Mouse (Mus musculus): ENCODE results near the gene Rbp3. TPM values are rescaled to one million over a fixed set of nuclear protein-coding genes. Genes with fewer than 3 reads are reported as not detected.
A peak's percentile ranks its signal among the peaks of the same experiment; 100 is the strongest.

The Rbp3 gene
- not detected in 2 replicates for polyA plus RNA-seq (2014; fragmentation: Nextera tagmentation; extraction: Ambion mirVana)

DNA sequence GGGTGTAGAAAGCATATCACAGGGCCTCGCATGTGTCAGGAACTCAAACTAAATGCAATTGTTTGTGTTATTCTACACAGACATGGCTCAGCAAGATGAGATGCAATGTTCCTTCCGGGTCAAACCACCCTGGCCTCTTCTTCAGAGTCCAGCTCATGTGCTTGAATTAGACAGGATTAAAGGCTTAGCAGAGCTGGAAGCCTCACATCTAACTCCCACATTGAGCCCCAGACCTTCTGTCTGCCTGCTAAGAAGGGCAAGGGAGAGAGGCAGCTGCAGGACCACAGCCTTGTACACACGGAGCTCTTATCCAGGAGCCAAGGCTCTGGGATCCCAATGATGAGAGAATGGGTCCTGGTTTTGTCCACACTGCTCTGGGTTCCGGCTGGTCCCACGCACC is at the start of gene Rbp3:
TSS of gene Rbp3 (plus strand) at position 243 of the 400 bp plus-strand sequence.
- no peak within 1 kb of the TSS for H3K9ac ChIP-seq (replicated peaks; ENCODE audit: low read length)
- ATAC-seq (replicated peaks; ENCODE audit: insufficient number of reproducible peaks, low FRiP score, low TSS enrichment, low read depth), result no peak
- WGBS, result 86% methylated on average over 5 of the region's 5 CpGs

DNA sequence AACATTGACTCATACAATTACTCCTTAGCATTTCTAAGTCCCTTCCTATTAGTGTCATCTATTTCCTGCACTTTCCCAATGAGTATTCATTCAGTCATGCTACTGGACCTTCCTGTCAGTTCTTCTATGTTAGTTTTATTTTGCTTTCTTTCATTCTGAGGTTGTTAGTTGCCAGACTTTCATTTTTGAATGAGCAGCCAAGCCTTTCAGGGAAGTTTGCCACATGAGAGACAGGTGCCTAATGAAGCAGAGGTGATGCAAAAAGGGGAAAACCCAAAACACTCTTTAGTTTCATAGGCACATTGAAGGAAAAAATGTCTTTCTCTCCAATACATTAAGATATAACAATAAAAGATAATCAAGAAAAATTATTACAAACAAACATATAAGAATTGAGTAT is 49.0 kb upstream of the Rbp3 start:
- Histone ChIP-seq H3K4me3 (ENCODE audit: low read depth, low read length) (no peak overlapping the region), H3K36me3 (replicated peaks; ENCODE audit: control insufficient read depth, insufficient read depth, low read depth, low read length) (no peaks in the 10 kb centered on the region), H3K9ac (replicated peaks; ENCODE audit: low read length) (no peak overlapping the region), H3K27ac (replicated peaks; ENCODE audit: low read depth, low read length) (no peak overlapping the region), H3K4me2 (ENCODE audit: low read depth, low read length) (no peak overlapping the region), H3K4me1 (ENCODE audit: control insufficient read depth, insufficient read depth, low read length) (no peaks in the 10 kb centered on the region), H3K9me3 (replicated peaks; ENCODE audit: control insufficient read depth, low read length) (no peaks in the 10 kb centered on the region), H3K27me3 (ENCODE audit: control insufficient read depth, insufficient read depth, low read length) (no peaks in the 10 kb centered on the region)
- DNase-seq (ENCODE audit: low spot score), result no peak
- no peak for ATAC-seq (replicated peaks; ENCODE audit: insufficient number of reproducible peaks, low FRiP score, low TSS enrichment, low read depth)

More for the DNA sequence above, at the start of gene Rbp3:
- Histone ChIP-seq H3K4me2 (ENCODE audit: low read depth, low read length) (no peak within 1 kb of the TSS), H3K27me3 (ENCODE audit: control insufficient read depth, insufficient read depth, low read length) (no peaks in the 10 kb centered on the region), H3K27ac (replicated peaks; ENCODE audit: low read depth, low read length) (no peak within 1 kb of the TSS), H3K9me3 (replicated peaks; ENCODE audit: control insufficient read depth, low read length) (no peaks in the 10 kb centered on the region), H3K4me1 (ENCODE audit: control insufficient read depth, insufficient read depth, low read length) (no peaks in the 10 kb centered on the region), H3K36me3 (replicated peaks; ENCODE audit: control insufficient read depth, insufficient read depth, low read depth, low read length) (no peaks in the 10 kb centered on the region; the same call in 1 of the 2 replicates), H3K4me3 (ENCODE audit: low read depth, low read length) (no peak within 1 kb of the TSS)
- DNase-seq (ENCODE audit: low spot score), result no peak

DNA sequence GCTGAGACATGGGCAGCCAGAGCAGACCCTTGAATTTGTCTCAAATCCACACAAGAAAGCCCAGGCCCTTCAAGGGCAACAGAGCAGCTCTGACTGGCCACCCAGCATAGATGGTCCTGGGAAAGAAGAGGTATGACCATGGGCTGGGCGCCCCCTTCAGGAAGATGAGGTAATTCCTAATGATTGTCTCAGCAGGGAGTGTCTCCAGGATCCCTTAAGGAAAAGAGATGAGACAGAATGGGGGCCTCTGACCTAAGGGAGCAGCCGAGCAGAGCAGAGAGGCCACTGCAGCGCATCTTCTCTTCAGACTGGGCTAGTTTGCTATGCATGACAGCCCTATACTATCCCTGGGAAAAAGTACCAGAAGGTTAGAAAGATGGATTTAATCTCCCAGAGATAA is 40.1 kb upstream of the Rbp3 start:
- Histone ChIP-seq H3K4me1 (ENCODE audit: control insufficient read depth, insufficient read depth, low read length) (no peaks in the 10 kb centered on the region), H3K4me3 (ENCODE audit: low read depth, low read length) (no peak overlapping the region), H3K36me3 (replicated peaks; ENCODE audit: control insufficient read depth, insufficient read depth, low read depth, low read length) (no peaks in the 10 kb centered on the region), H3K9ac (replicated peaks; ENCODE audit: low read length) (no peak overlapping the region), H3K27me3 (ENCODE audit: control insufficient read depth, insufficient read depth, low read length) (no peaks in the 10 kb centered on the region), H3K4me2 (ENCODE audit: low read depth, low read length) (no peak overlapping the region), H3K27ac (replicated peaks; ENCODE audit: low read depth, low read length) (no peak overlapping the region), H3K9me3 (replicated peaks; ENCODE audit: control insufficient read depth, low read length) (no peaks in the 10 kb centered on the region)
- ATAC-seq (replicated peaks; ENCODE audit: insufficient number of reproducible peaks, low FRiP score, low TSS enrichment, low read depth) (no peak), DNase-seq (ENCODE audit: low spot score) (peak; percentile 66)
- 28% methylated on average over 3 of the region's 3 CpGs for WGBS

DNA sequence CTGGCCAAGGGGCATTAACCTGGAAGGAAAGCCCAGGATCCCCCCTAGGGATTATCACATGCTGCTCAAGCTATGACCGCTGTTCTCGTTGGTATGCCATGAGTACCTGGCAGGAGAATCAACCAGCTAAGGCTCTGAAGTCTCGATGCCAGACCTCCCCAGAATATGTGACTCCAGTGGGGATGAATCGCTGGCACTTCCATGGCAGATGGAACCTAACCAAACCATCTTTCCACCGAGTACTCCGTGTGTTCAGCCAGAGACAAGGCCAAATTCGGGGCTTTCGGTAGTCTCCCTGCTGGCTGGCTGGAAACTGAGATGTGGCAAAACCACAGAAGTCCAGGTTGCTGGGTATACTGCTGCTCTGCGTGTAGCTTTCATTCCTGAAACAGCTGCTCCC is 39.6 kb upstream of the Rbp3 start:
- 87% methylated on average over 9 of the region's 9 CpGs for WGBS
- H3K4me1 ChIP-seq (ENCODE audit: control insufficient read depth, insufficient read depth, low read length), result no peaks in the 10 kb centered on the region
- no peaks in the 10 kb centered on the region for H3K27me3 ChIP-seq (ENCODE audit: control insufficient read depth, insufficient read depth, low read length)
- H3K4me3 ChIP-seq (ENCODE audit: low read depth, low read length), result no peak overlapping the region
- no peak overlapping the region for H3K27ac ChIP-seq (replicated peaks; ENCODE audit: low read depth, low read length)
- H3K4me2 ChIP-seq (ENCODE audit: low read depth, low read length), result no peak overlapping the region
- no peak overlapping the region for H3K9ac ChIP-seq (replicated peaks; ENCODE audit: low read length)
- H3K36me3 ChIP-seq (replicated peaks; ENCODE audit: control insufficient read depth, insufficient read depth, low read depth, low read length), result no peaks in the 10 kb centered on the region
- DNase-seq (ENCODE audit: low spot score), result no peak
- H3K9me3 ChIP-seq (replicated peaks; ENCODE audit: control insufficient read depth, low read length), result no peaks in the 10 kb centered on the region
- no peak for ATAC-seq (replicated peaks; ENCODE audit: insufficient number of reproducible peaks, low FRiP score, low TSS enrichment, low read depth)

DNA sequence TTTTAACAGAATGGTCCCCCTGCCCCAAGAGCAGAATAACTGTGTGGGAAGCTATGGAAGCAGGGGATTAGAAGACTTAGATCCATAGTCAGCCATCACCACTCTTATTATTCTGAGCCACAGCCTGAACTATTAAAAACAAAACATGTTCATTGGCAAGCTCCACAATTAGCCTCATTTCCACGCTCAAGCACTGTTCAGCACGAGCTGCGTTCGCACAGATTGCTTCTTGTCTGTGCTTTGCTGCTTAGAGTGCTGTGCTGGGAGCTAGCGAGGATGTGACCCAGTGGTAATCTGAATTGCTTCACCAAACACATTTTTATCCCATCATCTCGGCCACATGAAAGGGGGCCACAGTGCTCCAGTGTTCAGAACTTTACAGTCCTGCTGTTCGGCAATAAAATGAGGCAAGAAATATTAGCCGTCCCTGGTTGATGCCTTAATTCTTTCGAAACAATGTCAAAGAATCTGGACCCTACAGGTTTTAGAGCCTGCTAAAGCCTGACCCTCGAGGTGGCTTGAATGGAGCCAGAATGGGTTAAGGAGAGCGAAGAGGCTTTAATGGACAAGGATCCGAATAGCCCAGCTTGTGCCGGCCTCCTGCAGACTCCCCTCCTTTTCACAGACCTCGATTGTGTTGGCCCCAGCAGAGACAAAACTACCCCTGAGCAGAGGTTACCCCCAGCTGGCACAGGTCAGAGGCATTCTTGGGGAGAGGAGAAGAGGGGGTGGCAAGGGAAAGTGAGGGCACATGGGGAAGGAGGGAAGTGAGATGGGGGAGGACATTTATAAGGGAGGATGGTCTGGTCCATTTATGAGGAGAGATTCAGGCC is 32.9 kb upstream of the Rbp3 start:
- H3K27me3 ChIP-seq (ENCODE audit: control insufficient read depth, insufficient read depth, low read length), result peaks cover 35% of the 10 kb centered on the region
- no peaks in the 10 kb centered on the region for H3K9me3 ChIP-seq (replicated peaks; ENCODE audit: control insufficient read depth, low read length)
- DNase-seq (ENCODE audit: low spot score) (no peak), ATAC-seq (replicated peaks; ENCODE audit: insufficient number of reproducible peaks, low FRiP score, low TSS enrichment, low read depth) (no peak)
- peaks cover 3% of the 10 kb centered on the region; the same call in 1 of the 2 replicates for H3K4me1 ChIP-seq (ENCODE audit: control insufficient read depth, insufficient read depth, low read length)
- H3K4me2 ChIP-seq (ENCODE audit: low read depth, low read length), result no peak overlapping the region
- H3K27ac ChIP-seq (replicated peaks; ENCODE audit: low read depth, low read length), result no peak overlapping the region
- H3K9ac ChIP-seq (replicated peaks; ENCODE audit: low read length), result no peak overlapping the region
- WGBS, result 23% methylated on average over 14 of the region's 14 CpGs
- H3K4me3 ChIP-seq (ENCODE audit: low read depth, low read length), result no peak overlapping the region
- no peaks in the 10 kb centered on the region for H3K36me3 ChIP-seq (replicated peaks; ENCODE audit: control insufficient read depth, insufficient read depth, low read depth, low read length)

DNA sequence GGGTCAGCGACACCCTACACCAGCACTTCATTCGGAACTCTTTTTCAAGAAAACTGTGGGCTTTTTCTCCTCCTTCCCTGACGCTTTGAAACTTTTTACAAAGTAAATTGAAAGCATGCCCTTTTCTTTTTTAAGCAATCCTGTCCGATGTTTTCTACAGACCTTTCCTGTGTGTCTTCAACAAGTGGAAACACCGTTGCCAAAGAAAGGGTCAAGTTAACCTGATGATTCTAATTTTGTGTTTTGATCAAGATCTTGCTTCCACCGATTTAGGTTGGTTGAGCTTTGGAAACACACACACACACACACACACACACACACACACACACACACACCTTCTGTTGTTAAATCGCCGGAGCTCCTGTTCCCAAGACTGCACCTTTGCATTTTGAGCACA is 31.0 kb upstream of the Rbp3 start:
- Histone ChIP-seq H3K27ac (replicated peaks; ENCODE audit: low read depth, low read length) (no peak overlapping the region), H3K9ac (replicated peaks; ENCODE audit: low read length) (no peak overlapping the region), H3K36me3 (replicated peaks; ENCODE audit: control insufficient read depth, insufficient read depth, low read depth, low read length) (no peaks in the 10 kb centered on the region), H3K4me1 (ENCODE audit: control insufficient read depth, insufficient read depth, low read length) (peaks cover 3% of the 10 kb centered on the region; the same call in 1 of the 2 replicates), H3K4me3 (ENCODE audit: low read depth, low read length) (peak overlapping the region; percentile 58), H3K4me2 (ENCODE audit: low read depth, low read length) (peak overlapping the region; percentile 98), H3K27me3 (ENCODE audit: control insufficient read depth, insufficient read depth, low read length) (peaks cover 35% of the 10 kb centered on the region), H3K9me3 (replicated peaks; ENCODE audit: control insufficient read depth, low read length) (no peaks in the 10 kb centered on the region)
- DNase-seq (ENCODE audit: low spot score) (no peak), ATAC-seq (replicated peaks; ENCODE audit: insufficient number of reproducible peaks, low FRiP score, low TSS enrichment, low read depth) (no peak)
- 3% methylated on average over 8 of the region's 8 CpGs for WGBS

DNA sequence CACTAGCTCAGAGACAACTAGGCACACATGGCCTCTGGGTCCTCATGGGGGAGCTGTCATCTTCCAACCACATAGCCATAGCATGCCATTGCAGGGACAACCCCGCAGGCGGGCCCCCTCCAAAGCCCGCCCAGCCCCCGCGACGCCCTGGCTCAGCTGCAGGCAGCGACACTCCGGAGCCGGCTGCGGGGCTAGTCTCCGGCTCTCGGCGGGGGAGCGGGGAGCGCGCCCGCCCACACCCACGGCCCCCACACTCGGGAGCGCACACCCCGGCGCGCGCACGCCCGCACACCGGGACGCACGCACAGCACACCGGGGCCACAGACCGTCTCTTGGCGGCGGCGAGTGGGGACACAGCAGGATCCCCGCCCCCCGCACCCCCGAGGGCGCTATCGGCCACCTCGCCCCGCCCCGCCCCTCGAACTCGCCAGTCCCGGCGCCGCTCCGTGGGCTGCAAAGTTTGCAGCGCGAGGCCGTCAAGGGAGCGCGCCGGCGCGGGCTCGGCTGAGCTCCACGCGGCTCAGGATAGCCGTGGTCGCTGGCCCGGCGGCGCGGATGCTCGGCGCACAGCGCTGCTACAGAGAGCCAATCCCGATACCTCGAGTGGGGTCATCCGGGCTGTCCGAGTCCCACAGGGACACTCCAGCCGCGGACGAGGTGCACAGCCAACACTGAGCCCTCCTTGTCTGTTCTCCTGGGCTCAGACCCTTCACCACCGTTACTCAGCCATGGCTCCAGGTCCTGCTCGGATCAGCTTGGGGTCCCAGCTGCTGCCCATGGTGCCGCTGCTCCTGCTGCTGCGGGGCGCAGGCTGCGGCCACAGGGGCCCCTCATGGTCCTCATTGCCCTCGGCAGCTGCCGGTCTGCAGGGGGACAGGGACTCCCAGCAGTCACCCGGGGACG is 30.4 kb upstream of the Rbp3 start, which contains the start of gene Gdf10:
TSS of gene Gdf10 (plus strand) at position 420 of the 903 bp plus-strand sequence.
- Histone ChIP-seq H3K9ac (replicated peaks; ENCODE audit: low read length) (peak within 1 kb of the TSS; percentile 65), H3K4me1 (ENCODE audit: control insufficient read depth, insufficient read depth, low read length) (peaks cover 3% of the 10 kb centered on the region; the same call in 1 of the 2 replicates), H3K27me3 (ENCODE audit: control insufficient read depth, insufficient read depth, low read length) (peaks cover 37% of the 10 kb centered on the region), H3K27ac (replicated peaks; ENCODE audit: low read depth, low read length) (no peak within 1 kb of the TSS), H3K9me3 (replicated peaks; ENCODE audit: control insufficient read depth, low read length) (no peaks in the 10 kb centered on the region), H3K4me2 (ENCODE audit: low read depth, low read length) (peak within 1 kb of the TSS; percentile 98), H3K36me3 (replicated peaks; ENCODE audit: control insufficient read depth, insufficient read depth, low read depth, low read length) (no peaks in the 10 kb centered on the region), H3K4me3 (ENCODE audit: low read depth, low read length) (peak within 1 kb of the TSS; percentile 58)
- ATAC-seq (replicated peaks; ENCODE audit: insufficient number of reproducible peaks, low FRiP score, low TSS enrichment, low read depth), result peak; percentile 67
- WGBS, result 1% methylated on average over 60 of the region's 85 CpGs
- DNase-seq (ENCODE audit: low spot score), result peak; percentile 52

Data from embryonic facial prominence, embryonic 11.5 days (tissue).